Mouse (Mus musculus) hindbrain, embryonic 15.5 days (tissue): ENCODE data around the gene Elp4. TPM values are rescaled to one million over a fixed set of nuclear protein-coding genes. Genes with fewer than 3 reads are reported as not detected.
A peak's percentile ranks its signal among the peaks of the same experiment; 100 is the strongest.

Experiments
- ATAC-seq: fragments of 200-750 bp; cut with Nextera tagmentation; 2 replicates; pipeline ENCODE4 v1.8.0; 2017; ENCODE audit warnings: low read depth, moderate number of reproducible peaks, moderate TSS enrichment; ENCODE audit not compliant: low FRiP score
- H3K27ac ChIP-seq: fragments of 300-500 bp; sonication (generic); replicated peaks from 2 replicates; pipeline ENCODE4 v1.5.1; 2015; ENCODE audit warnings: mild to moderate bottlenecking, inconsistent platforms
- H3K27me3 ChIP-seq: fragments of 300-500 bp; sonication (generic); 2 replicates; pipeline ENCODE4 v1.6.1; 2015; ENCODE audit warnings: control low read depth, inconsistent platforms
- H3K36me3 ChIP-seq: fragments of 300-500 bp; sonication (generic); 2 replicates; pipeline ENCODE4 v1.6.1; 2015; ENCODE audit warnings: control low read depth, inconsistent platforms
- H3K4me1 ChIP-seq: fragments of 300-500 bp; sonication (generic); replicated peaks from 2 replicates; pipeline ENCODE4 v1.6.1; 2015; ENCODE audit warnings: control low read depth, inconsistent platforms
- H3K4me2 ChIP-seq: fragments of 300-500 bp; sonication (generic); 2 replicates; pipeline ENCODE4 v1.6.1; 2015; ENCODE audit warnings: moderate library complexity, mild to moderate bottlenecking, inconsistent platforms
- H3K4me3 ChIP-seq: fragments of 300-500 bp; sonication (generic); 2 replicates; pipeline ENCODE4 v1.5.1; 2015; ENCODE audit warnings: mild to moderate bottlenecking, inconsistent platforms
- H3K9ac ChIP-seq: fragments of 300-500 bp; sonication (generic); 2 replicates; pipeline ENCODE4 v1.6.1; 2015; ENCODE audit warnings: inconsistent platforms
- H3K9me3 ChIP-seq: fragments of 300-500 bp; sonication (generic); 2 replicates; pipeline ENCODE4 v1.6.1; 2016; ENCODE audit warnings: control low read depth, inconsistent platforms
- WGBS: fragments of 180-500 bp; shearing (Covaris S2); methylation state at CpG from one replicate; pipeline ENCODE4 v1.1.7; 2015; 5-methylcytosine and 5-hydroxymethylcytosine counted together
- polyA plus RNA-seq: library from polyadenylated mRNA; unstranded; fragments of >200 nt; fragmentation: Nextera tagmentation; extraction: Ambion mirVana; gene quantifications from 2 replicates; pipeline ENCODE4 v1.2.1, GENCODE M21; 2015

Gene Elp4
- polyA plus RNA-seq, 1 experiment from 2014 or later, result 39.3 TPM

GRCm38 (mm10) chr2:105671798-105672595, 232.4 kb downstream of the Elp4 start:
- Histone ChIP-seq H3K27me3 (peaks cover 58% of the 10 kb centered on the region), H3K4me3 (peak overlapping the region; percentile 43), H3K27ac (peak overlapping the region; percentile 27; the same call in 1 of the 2 replicates)

DNA sequence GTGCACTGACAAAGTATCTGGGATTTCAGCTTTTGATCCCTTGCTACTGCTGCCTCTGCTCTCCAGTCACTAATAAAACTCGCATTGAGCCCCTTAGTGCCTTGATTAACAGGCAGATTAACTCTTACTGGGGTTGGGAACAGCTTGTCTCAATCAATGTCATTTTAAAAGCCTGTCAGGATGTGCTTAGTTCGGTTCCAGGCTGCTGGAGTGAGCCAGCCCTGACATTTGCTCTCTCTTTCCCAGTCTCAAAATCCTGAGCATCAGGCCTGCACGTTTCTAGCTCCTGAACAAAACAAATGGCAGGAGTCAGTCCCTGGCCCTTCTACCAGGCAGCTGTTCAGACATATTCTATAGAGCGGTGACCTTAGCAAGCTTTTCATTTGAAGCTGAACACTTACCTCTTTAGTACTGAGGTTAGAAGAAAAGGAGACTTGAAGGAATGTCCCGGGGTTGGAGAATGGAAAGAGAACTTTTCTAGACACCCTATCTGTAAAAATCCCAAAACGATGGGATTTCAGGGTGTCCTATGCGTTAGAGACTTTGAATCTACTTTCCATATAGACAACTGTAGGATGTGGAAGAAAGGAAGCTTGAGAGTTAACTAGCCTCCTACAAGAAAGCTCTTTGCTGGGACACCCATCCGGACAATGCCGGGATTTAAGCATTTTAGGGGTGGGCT, 233.1 kb downstream of the Elp4 start:
- no peak for ATAC-seq
- peaks cover 65% of the 10 kb centered on the region for H3K27me3 ChIP-seq
- peak overlapping the region; percentile 60 for H3K4me2 ChIP-seq
- H3K36me3 ChIP-seq, result no peaks in the 10 kb centered on the region
- peaks cover 30% of the 10 kb centered on the region for H3K4me1 ChIP-seq
- H3K9me3 ChIP-seq, result no peaks in the 10 kb centered on the region
- 15% methylated on average over 9 of the region's 9 CpGs for WGBS
- H3K9ac ChIP-seq, result no peak overlapping the region
- H3K4me3 ChIP-seq, result peak overlapping the region; percentile 30
- no peak overlapping the region for H3K27ac ChIP-seq

More at GRCm38 (mm10) chr2:105671798-105672595, 232.4 kb downstream of the Elp4 start:
- Histone ChIP-seq H3K9me3 (no peaks in the 10 kb centered on the region), H3K4me1 (peaks cover 33% of the 10 kb centered on the region), H3K36me3 (no peaks in the 10 kb centered on the region), H3K9ac (0 out of 2 replicates have a peak overlapping the region, but pooled peaks have one; percentile 1), H3K4me2 (peak overlapping the region; percentile 60)
- no peak for ATAC-seq
- WGBS, result 7% methylated on average over 25 of the region's 25 CpGs

GRCm38 (mm10) chr2:105670731-105671095, 233.7 kb downstream of the Elp4 start:
- no peaks in the 10 kb centered on the region for H3K36me3 ChIP-seq
- H3K27me3 ChIP-seq, result peaks cover 71% of the 10 kb centered on the region
- H3K4me2 ChIP-seq, result peak overlapping the region; percentile 60
- ATAC-seq, result no peak
- H3K27ac ChIP-seq, result no peak overlapping the region
- H3K9me3 ChIP-seq, result no peaks in the 10 kb centered on the region
- WGBS, result 18% methylated on average over 6 of the region's 6 CpGs
- H3K4me1 ChIP-seq, result peaks cover 25% of the 10 kb centered on the region
- H3K9ac ChIP-seq, result no peak overlapping the region
- H3K4me3 ChIP-seq, result peak overlapping the region; percentile 30

- Histone ChIP-seq H3K27ac (0 out of 2 replicates have a peak overlapping the region, but pooled peaks have one; percentile 22), H3K9me3 (no peaks in the 10 kb centered on the region), H3K4me3 (peak overlapping the region; percentile 30), H3K4me1 (peaks cover 21% of the 10 kb centered on the region), H3K36me3 (no peaks in the 10 kb centered on the region), H3K9ac (peak overlapping the region; percentile 33), H3K27me3 (peaks cover 77% of the 10 kb centered on the region), H3K4me2 (peak overlapping the region; percentile 60)
- 6% methylated on average over 29 of the region's 29 CpGs for WGBS
- ATAC-seq, result no peak
Measured at GRCm38 (mm10) chr2:105669881-105670730, 234.3 kb downstream of the Elp4 start.

- ATAC-seq, result no peak
- H3K27ac ChIP-seq, result no peak overlapping the region
- peak overlapping the region; percentile 33 for H3K9ac ChIP-seq
- no peaks in the 10 kb centered on the region for H3K9me3 ChIP-seq
- no peaks in the 10 kb centered on the region for H3K36me3 ChIP-seq
- H3K4me1 ChIP-seq, result peaks cover 14% of the 10 kb centered on the region; the same call in 1 of the 2 replicates
- under 1% methylated on average over 35 of the region's 35 CpGs for WGBS
- H3K27me3 ChIP-seq, result peaks cover 80% of the 10 kb centered on the region
- H3K4me3 ChIP-seq, result peak overlapping the region; percentile 30
- peak overlapping the region; percentile 60 for H3K4me2 ChIP-seq
Measured at GRCm38 (mm10) chr2:105669371-105669861, 234.9 kb downstream of the Elp4 start.

DNA sequence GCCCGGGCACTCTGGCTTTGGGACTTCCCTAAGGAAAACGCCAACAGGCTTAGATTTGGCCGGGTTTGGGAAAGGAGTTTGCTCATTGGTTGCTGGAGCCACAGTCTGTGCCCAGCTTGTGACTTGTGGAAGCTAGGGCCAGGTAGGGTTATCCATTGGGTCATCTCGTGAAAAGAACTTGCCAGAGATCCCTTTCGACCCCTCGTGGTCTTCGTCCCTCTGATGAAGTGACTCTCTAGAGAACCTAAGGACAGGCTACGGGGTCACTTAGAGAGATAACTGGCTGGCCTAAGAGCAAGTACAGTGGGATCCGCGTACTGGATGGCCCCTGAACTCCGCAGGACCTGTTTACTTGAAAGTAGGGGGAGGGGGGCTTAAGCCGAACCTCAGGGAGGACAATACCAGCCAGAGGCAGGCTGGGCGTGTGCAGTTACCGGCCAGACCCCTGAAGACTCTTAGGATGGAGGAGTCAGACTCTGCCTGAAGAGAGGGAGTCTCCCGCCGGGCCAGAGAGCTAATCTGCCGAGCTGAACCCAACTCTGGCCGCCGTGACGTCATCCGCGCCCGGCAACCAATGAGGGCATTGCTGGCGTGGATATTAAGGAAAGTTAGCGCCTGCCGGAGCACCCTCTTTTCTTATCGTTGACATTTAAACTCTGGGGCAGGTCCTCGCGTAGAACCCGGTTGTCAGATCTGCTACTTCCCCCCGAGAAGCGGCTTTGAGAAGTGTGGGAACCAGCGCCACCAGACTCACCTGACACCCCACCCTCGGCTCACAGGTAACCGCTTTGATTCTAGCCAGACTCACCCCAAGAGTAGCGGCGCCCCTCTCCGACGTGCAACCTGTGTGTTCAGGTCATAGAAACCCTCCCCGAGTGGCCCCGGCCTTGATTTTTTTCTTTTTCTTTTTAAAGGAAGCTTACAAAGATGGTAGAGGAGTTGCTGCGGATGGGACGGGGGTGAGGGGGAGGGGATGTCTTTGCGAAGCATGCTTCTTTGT, 235.8 kb downstream of the Elp4 start, which contains the start of gene Pax6:
Gene Pax6 (plus strand): TSS at position 630 of the 1,000 bp plus-strand sequence.
- H3K4me3 ChIP-seq, result peak within 1 kb of the TSS; percentile 30
- under 1% methylated on average over 44 of the region's 44 CpGs for WGBS
- peaks cover 11% of the 10 kb centered on the region; the same call in 1 of the 2 replicates for H3K4me1 ChIP-seq
- H3K4me2 ChIP-seq, result peak within 1 kb of the TSS; percentile 60
- no peaks in the 10 kb centered on the region for H3K36me3 ChIP-seq
- H3K9me3 ChIP-seq, result no peaks in the 10 kb centered on the region
- no peak for ATAC-seq
- no peak within 1 kb of the TSS for H3K27ac ChIP-seq
- H3K27me3 ChIP-seq, result peaks cover 83% of the 10 kb centered on the region
- H3K9ac ChIP-seq, result peak within 1 kb of the TSS; percentile 33

GRCm38 (mm10) chr2:105667626-105667950, 236.8 kb downstream of the Elp4 start:
- H3K9me3 ChIP-seq, result no peaks in the 10 kb centered on the region
- H3K4me3 ChIP-seq, result no peak overlapping the region
- no peak for ATAC-seq
- H3K4me1 ChIP-seq, result peaks cover 11% of the 10 kb centered on the region; the same call in 1 of the 2 replicates
- 5% methylated on average over 11 of the region's 11 CpGs for WGBS
- no peak overlapping the region for H3K27ac ChIP-seq
- no peak overlapping the region for H3K9ac ChIP-seq
- H3K4me2 ChIP-seq, result peak overlapping the region; percentile 60; the same call in 1 of the 2 replicates
- no peaks in the 10 kb centered on the region for H3K36me3 ChIP-seq
- H3K27me3 ChIP-seq, result peaks cover 83% of the 10 kb centered on the region

DNA sequence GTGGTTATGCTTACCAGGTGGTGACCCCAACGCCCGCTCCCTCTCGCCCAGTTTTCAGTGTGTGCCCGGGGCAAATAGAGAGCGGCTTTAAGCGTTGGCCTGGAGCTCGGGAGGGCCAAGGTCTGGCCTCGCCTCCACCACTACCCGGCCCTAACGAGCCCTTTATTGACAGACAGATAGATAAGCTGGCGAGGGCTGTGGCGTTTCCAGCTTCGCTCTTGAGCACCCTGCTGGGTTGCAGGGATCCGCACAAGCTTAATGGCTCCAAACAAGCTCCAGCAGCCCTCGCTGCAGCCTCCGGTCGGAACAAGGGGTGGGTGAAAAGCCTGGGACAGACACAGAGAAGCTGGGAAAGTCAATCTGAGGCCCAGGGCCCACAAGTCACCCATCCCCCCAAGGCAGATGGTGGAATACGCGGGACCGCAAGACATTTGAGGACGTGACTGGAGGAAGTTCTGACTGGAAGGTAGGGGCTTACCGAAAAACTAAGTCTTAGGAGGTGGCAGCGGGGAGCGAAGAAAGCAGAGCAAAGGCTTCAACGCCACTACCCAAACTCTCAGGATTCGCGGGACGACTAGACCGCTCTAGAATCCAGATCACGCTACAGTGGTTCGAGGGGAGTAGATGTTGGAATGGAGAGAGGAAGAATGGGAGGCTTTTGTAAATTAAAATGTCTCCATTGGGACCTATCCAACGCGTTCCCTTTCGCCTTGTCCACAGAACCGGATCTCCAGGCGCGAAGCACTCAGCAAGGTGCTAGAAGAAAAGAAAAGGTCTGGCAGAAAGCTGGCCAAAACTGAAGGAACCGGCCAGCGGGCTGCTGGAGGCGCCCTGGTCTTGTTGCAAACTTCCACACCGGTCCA, 237.4 kb downstream of the Elp4 start:
- Histone ChIP-seq H3K4me1 (peaks cover 11% of the 10 kb centered on the region; the same call in 1 of the 2 replicates), H3K4me3 (no peak overlapping the region), H3K27ac (no peak overlapping the region), H3K36me3 (no peaks in the 10 kb centered on the region), H3K9me3 (no peaks in the 10 kb centered on the region), H3K4me2 (peak overlapping the region; percentile 60; the same call in 1 of the 2 replicates), H3K27me3 (peaks cover 86% of the 10 kb centered on the region), H3K9ac (no peak overlapping the region)
- whole genome bisulfite sequencing, result 5% methylated on average over 41 of the region's 41 CpGs
- ATAC-seq, result no peak

DNA sequence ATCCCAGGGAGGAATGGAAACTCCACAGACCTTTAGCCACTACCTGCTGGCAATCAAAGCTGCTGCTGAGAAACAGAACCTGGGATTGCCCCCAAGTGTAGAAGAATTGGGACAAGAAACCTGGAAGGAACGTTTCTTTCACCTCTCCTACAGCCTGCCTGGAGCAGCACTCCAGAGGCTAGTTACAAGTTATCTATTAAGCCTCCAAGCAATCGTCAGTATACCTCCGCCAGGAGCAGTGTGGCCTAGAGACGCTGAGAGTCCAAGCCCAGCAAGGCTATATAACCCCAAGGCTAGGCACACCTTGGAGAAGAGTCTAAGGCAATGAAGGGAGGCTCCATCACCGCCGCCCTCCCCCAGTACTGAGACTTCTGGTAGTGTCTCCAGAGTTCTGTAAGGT, 238.0 kb downstream of the Elp4 start:
- Histone ChIP-seq H3K4me1 (peaks cover 11% of the 10 kb centered on the region; the same call in 1 of the 2 replicates), H3K36me3 (no peaks in the 10 kb centered on the region), H3K9ac (no peak overlapping the region), H3K27me3 (peaks cover 80% of the 10 kb centered on the region), H3K27ac (no peak overlapping the region), H3K9me3 (no peaks in the 10 kb centered on the region), H3K4me2 (no peak overlapping the region), H3K4me3 (no peak overlapping the region)
- no peak for ATAC-seq
- WGBS, result 19% methylated on average over 6 of the region's 6 CpGs
